Mouse (Mus musculus): ENCODE results near the gene Ctcfl.
"Not testable (repeated sequence)": the region's sequence is repeated elsewhere in the genome, so short reads cannot be mapped to it uniquely, and the experiment has no call there.

The Ctcfl gene

GRCm38 (mm10) chr2:173138323-173139239 lies 19.3 kb upstream of the Ctcfl start:
- no peak for DNase-seq

- no peak for DNase-seq
Observed at GRCm38 (mm10) chr2:173134695-173135094, 15.4 kb upstream of the Ctcfl start.

GRCm38 (mm10) chr2:173132794-173133300 lies 13.5 kb upstream of the Ctcfl start:
- no peak for DNase-seq

GRCm38 (mm10) chr2:173132262-173132661 lies 12.9 kb upstream of the Ctcfl start:
- DNase-seq: no peak

- DNase-seq: no peak
Observed at GRCm38 (mm10) chr2:173129111-173129510, 9.8 kb upstream of the Ctcfl start.

- DNase-seq: no peak
Observed at GRCm38 (mm10) chr2:173126386-173126785, 7.1 kb upstream of the Ctcfl start.

GRCm38 (mm10) chr2:173124022-173124735 lies 4.9 kb upstream of the Ctcfl start:
- no peak for DNase-seq

GRCm38 (mm10) chr2:173120117-173120516 lies 792 bp upstream of the Ctcfl start:
- not testable (repeated sequence) for DNase-seq

GRCm38 (mm10) chr2:173113796-173114195 lies 5.5 kb downstream of the Ctcfl start:
- not testable (repeated sequence) for DNase-seq

GRCm38 (mm10) chr2:173110571-173110970 lies 8.8 kb downstream of the Ctcfl start:
- no peak for DNase-seq

- no peak for DNase-seq
Observed at GRCm38 (mm10) chr2:173109510-173109909, 9.8 kb downstream of the Ctcfl start.

GRCm38 (mm10) chr2:173108509-173109190 lies 10.7 kb downstream of the Ctcfl start:
- no peak for DNase-seq

GRCm38 (mm10) chr2:173106889-173107785 lies 12.2 kb downstream of the Ctcfl start:
- DNase-seq: peak; percentile 73

GRCm38 (mm10) chr2:173106409-173106808 lies 12.9 kb downstream of the Ctcfl start:
- DNase-seq: no peak

- not testable (repeated sequence) for DNase-seq
Observed at GRCm38 (mm10) chr2:173097337-173097736, 22.0 kb downstream of the Ctcfl start.

GRCm38 (mm10) chr2:173089437-173089836 lies 29.9 kb downstream of the Ctcfl start:
- DNase-seq: peak; percentile 92

GRCm38 (mm10) chr2:173087405-173087804 lies 31.9 kb downstream of the Ctcfl start:
- no peak for DNase-seq

GRCm38 (mm10) chr2:173085763-173086162 lies 33.6 kb downstream of the Ctcfl start:
- no peak for DNase-seq

- no peak for DNase-seq
Observed at GRCm38 (mm10) chr2:173084871-173085270, 34.5 kb downstream of the Ctcfl start.

- peak; percentile 79 for DNase-seq
Observed at GRCm38 (mm10) chr2:173083712-173084475, 35.4 kb downstream of the Ctcfl start.

GRCm38 (mm10) chr2:173083106-173083505 lies 36.2 kb downstream of the Ctcfl start:
- no peak for DNase-seq

All from lung, postnatal 36 days (tissue).